Mouse (Mus musculus): ENCODE data around the gene Apoc1.

DNA sequence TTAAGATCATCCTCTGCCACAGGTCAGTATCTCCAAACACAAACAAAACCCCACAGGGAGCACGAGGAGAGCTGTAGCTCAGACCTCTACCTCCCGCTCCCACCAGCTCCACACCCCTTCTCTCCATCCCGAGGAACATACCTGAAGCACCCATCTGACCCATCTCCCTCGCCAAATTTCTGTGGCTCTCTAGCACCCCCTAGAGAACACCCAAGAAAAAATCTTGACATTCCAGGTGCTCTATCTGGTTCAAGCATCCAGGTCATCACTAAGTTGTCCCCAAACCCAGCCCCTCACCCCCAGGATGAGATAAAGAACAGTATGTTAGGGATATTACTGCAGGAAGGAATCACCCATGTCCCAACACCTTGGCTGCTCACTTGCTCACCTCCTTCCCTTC, 20.7 kb upstream of the Apoc1 start:
- TF ChIP-seq MEF2A (IDR thresholded peaks at IDR 0.05; ENCODE audit: borderline replicate concordance, low read depth, low read length) (no peak), CTCF (conservative IDR thresholded peaks at IDR 0.05 in 1 of 2, IDR thresholded peaks at IDR 0.05 in 1 of 2; ENCODE audit: low read depth in 2 of 2, low read length in 2 of 2) (peak; percentile 6 to 71; a peak in 2 of 4 replicates), MAFK (IDR thresholded peaks at IDR 0.05; ENCODE audit: insufficient replicate concordance, low read length) (no peak), POLR2A (IDR thresholded peaks at IDR 0.05; ENCODE audit: low read depth, low read length) (no peak), MYC (IDR thresholded peaks at IDR 0.05; ENCODE audit: low read depth, low read length) (no peak), CHD2 (IDR thresholded peaks at IDR 0.05; ENCODE audit: low read length) (no peak)

All from CH12.LX (cell line).